ENCODE assay signal across 13 mouse cellular contexts in the genomic region with DNA sequence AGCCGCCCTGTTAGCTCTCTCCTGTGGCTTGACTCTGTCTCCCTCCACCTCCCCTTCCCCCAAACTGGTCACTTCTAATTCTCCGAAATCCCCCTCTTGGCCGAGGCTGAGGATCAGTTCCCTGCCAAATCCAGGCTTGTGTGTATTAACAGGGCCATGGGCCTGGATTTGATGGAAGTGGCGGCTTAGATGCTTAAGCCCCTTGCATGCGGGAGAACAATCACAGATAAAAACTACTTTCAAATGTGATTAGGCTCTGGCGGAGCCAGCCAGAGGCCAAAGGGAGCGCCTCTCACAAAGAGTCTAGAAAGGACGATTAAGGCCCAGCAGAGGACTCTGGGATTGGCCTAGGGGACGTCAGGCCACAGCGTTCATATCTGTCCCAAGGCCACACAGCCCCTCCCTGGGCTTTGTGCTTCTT.
DNase-seq lines count a peak whose midpoint lies in the region; ATAC-seq lines count a peak whose summit lies in the region.
"Had no signal": no experiment of that assay in that cellular context is flagged by ENCODE, and none has a peak within 500 bp of the region (broad histone marks: within the 10 kb centered on the region; RNA-seq: fewer than 3 reads in every experiment).

No protein-coding gene starts in this region.

- no peaks in the 10 kb centered on the region for H3K4me1 ChIP-seq in hindbrain, embryonic 11.5 days (replicated peaks; ENCODE audit: control insufficient read depth, insufficient read depth, low read length)
- H3K4me1 ChIP-seq in hindbrain, embryonic 13.5 days (replicated peaks), result peaks cover 21% of the 10 kb centered on the region
- peaks cover 13% of the 10 kb centered on the region for H3K4me1 ChIP-seq in forebrain, embryonic 15.5 days
- H3K4me1 ChIP-seq in midbrain, embryonic 16.5 days (ENCODE audit: control insufficient read depth, insufficient read depth, low read length), result peaks cover 10% of the 10 kb centered on the region; the same call in 1 of the 2 replicates
- H3K4me1 ChIP-seq: kidney, embryonic 15.5 days had no signal

- DNase-seq in hindbrain, embryonic 11.5 days (ENCODE audit: low spot score), result peak; percentile 8
- DNase-seq in brain, embryonic 18.5 days (ENCODE audit: low read depth, low spot score), result peak; percentile 16
- no peak for DNase-seq in gastrocnemius, postnatal 14 days
- DNase-seq in right cerebral cortex, postnatal 36 days (ENCODE audit: low spot score in 2 of 2), result no peak
- DNase-seq in heart, postnatal 10 days, result no peak
- DNase-seq: gastrocnemius, adult 2 months; layer of hippocampus, postnatal 36 days had no signal

- no peak overlapping the region for H3K27ac ChIP-seq in hindbrain, embryonic 11.5 days (ENCODE audit: low read depth, low read length)
- H3K27ac ChIP-seq in hindbrain, embryonic 13.5 days, result no peak overlapping the region; the same call in 1 of the 2 replicates
- no peak overlapping the region for H3K27ac ChIP-seq in forebrain, embryonic 15.5 days (replicated peaks)
- peak overlapping the region; percentile 35 for H3K27ac ChIP-seq in midbrain, embryonic 16.5 days (ENCODE audit: low read length)
- H3K27ac ChIP-seq: gastrocnemius, adult 2 months; kidney, embryonic 15.5 days; liver, embryonic 14.5 days had no signal

- ATAC-seq in hindbrain, embryonic 11.5 days (ENCODE audit: low FRiP score), result no peak
- no peak for ATAC-seq in hindbrain, embryonic 13.5 days (ENCODE audit: low FRiP score)
- ATAC-seq in forebrain, embryonic 15.5 days (replicated peaks), result peak; percentile 53; the same call in 1 of the 2 replicates
- ATAC-seq in midbrain, embryonic 16.5 days, result peak; percentile 88
- ATAC-seq: Patski had no signal

- 20% methylated on average over 10 of the region's 10 CpGs for WGBS in hindbrain, embryonic 11.5 days
- WGBS in hindbrain, embryonic 13.5 days, result 24% methylated on average over 10 of the region's 10 CpGs
- 5% methylated on average over 10 of the region's 10 CpGs for WGBS in forebrain, embryonic 15.5 days
- 5% methylated on average over 10 of the region's 10 CpGs for WGBS in midbrain, embryonic 16.5 days

- no peak overlapping the region for H3K4me2 ChIP-seq in hindbrain, embryonic 11.5 days (replicated peaks; ENCODE audit: low read depth, low read length)
- H3K4me2 ChIP-seq in hindbrain, embryonic 13.5 days, result no peak overlapping the region
- no peak overlapping the region for H3K4me2 ChIP-seq in forebrain, embryonic 15.5 days (replicated peaks)
- no peak overlapping the region for H3K4me2 ChIP-seq in midbrain, embryonic 16.5 days (ENCODE audit: low read length)
- H3K4me2 ChIP-seq: kidney, embryonic 15.5 days had no signal

- intact Hi-C loops in gastrocnemius, postnatal 14 days (cut with DNase I; ENCODE audit: low total_unique reads), result no loop called here
- intact Hi-C loops in heart, postnatal 10 days (cut with DNase I), result no loop called here

- H3K27me3 ChIP-seq in hindbrain, embryonic 11.5 days (ENCODE audit: control insufficient read depth, insufficient read depth, low read length), result no peaks in the 10 kb centered on the region
- no peaks in the 10 kb centered on the region for H3K27me3 ChIP-seq in hindbrain, embryonic 13.5 days
- H3K27me3 ChIP-seq in forebrain, embryonic 15.5 days, result no peaks in the 10 kb centered on the region
- H3K27me3 ChIP-seq in midbrain, embryonic 16.5 days (ENCODE audit: control insufficient read depth, insufficient read depth, low read depth, low read length), result no peaks in the 10 kb centered on the region
- H3K27me3 ChIP-seq: kidney, embryonic 15.5 days; Patski had no signal

- H3K4me3 ChIP-seq in hindbrain, embryonic 11.5 days (ENCODE audit: low read depth, low read length), result no peak overlapping the region
- no peak overlapping the region for H3K4me3 ChIP-seq in hindbrain, embryonic 13.5 days
- no peak overlapping the region for H3K4me3 ChIP-seq in forebrain, embryonic 15.5 days
- no peak overlapping the region for H3K4me3 ChIP-seq in midbrain, embryonic 16.5 days (ENCODE audit: low read depth, low read length)
- H3K4me3 ChIP-seq: gastrocnemius, adult 2 months; kidney, embryonic 15.5 days had no signal

- H3K9ac ChIP-seq in hindbrain, embryonic 11.5 days (ENCODE audit: low read depth, low read length), result no peak overlapping the region
- H3K9ac ChIP-seq in hindbrain, embryonic 13.5 days, result no peak overlapping the region; the same call in 1 of the 2 replicates
- no peak overlapping the region for H3K9ac ChIP-seq in forebrain, embryonic 15.5 days (replicated peaks)
- H3K9ac ChIP-seq in midbrain, embryonic 16.5 days (ENCODE audit: low read depth, low read length), result no peak overlapping the region
- H3K9ac ChIP-seq: kidney, embryonic 15.5 days; liver, embryonic 14.5 days had no signal

- H3K36me3 ChIP-seq in hindbrain, embryonic 11.5 days (ENCODE audit: control insufficient read depth, insufficient read depth, low read length), result no peaks in the 10 kb centered on the region
- no peaks in the 10 kb centered on the region for H3K36me3 ChIP-seq in hindbrain, embryonic 13.5 days
- no peaks in the 10 kb centered on the region for H3K36me3 ChIP-seq in forebrain, embryonic 15.5 days
- no peaks in the 10 kb centered on the region for H3K36me3 ChIP-seq in midbrain, embryonic 16.5 days (ENCODE audit: control insufficient read depth, insufficient read depth, low read length)
- H3K36me3 ChIP-seq: kidney, embryonic 15.5 days had no signal

- H3K9me3 ChIP-seq in hindbrain, embryonic 11.5 days (ENCODE audit: control insufficient read depth, low read length), result no peaks in the 10 kb centered on the region
- H3K9me3 ChIP-seq in hindbrain, embryonic 13.5 days, result no peaks in the 10 kb centered on the region
- H3K9me3 ChIP-seq in forebrain, embryonic 15.5 days, result no peaks in the 10 kb centered on the region
- no peaks in the 10 kb centered on the region for H3K9me3 ChIP-seq in midbrain, embryonic 16.5 days (replicated peaks; ENCODE audit: control insufficient read depth, low read length, poor library complexity, severe bottlenecking)
- H3K9me3 ChIP-seq: kidney, embryonic 15.5 days had no signal

Comparison
In these comparisons a context has a peak if more than half of its experiments do, and no peak if none do; other contexts are left out.
1. ATAC-seq: peak in forebrain, embryonic 15.5 days (single experiment) and midbrain, embryonic 16.5 days (single experiment); none in hindbrain, embryonic 11.5 days (single experiment) and hindbrain, embryonic 13.5 days (single experiment).
2. DNase-seq: peak in hindbrain, embryonic 11.5 days (single experiment) and brain, embryonic 18.5 days (single experiment); none in gastrocnemius, postnatal 14 days (single experiment), right cerebral cortex, postnatal 36 days (0 of 2) and heart, postnatal 10 days (0 of 2).